8 mouse cellular contexts compared by ENCODE assay signal in the genomic region with DNA sequence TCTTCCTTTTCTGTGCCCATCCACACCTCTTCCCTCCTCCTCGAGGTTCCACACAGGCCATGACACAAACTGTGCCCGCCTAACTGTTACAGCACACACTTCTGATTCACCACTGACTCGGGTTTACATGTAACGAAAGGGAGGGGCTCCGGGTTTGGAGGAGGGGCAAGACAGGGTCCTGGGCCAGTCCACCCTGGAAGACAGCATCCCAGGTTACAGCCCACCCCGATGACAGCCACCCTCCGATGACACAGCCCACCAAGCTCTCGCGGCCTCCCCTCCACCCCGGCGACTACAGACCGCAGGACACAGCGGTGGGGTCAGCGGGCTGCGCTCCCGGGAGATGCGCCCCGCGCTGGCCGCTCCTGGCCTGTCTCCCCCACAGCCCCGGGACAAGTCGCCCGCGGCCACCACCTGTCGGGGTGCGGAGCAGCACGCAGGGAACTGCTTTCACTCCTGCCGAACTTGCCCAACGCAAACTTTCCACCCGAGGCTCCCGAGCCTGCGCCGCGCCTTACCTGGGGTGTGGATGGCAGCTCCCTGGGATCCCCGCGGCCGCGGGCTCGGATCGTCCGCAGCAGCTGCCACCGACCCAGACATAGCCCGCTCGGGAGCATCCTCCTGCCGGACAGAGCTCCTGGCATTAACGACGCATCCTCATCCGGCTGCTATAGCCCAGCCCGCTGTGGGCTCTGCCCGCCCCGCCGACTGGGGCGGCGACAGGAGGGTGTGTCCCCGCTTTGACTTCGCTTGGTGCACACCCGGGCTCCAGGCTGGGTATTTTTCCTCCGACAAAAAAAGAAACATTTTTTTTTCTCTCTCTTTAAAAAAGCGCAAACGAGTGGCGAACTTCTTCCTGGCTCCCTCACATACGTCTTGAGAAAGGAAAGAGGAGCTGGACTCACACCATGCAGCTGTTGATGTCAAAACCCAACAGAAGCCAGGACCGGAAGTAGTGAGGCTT. TPM values are rescaled to one million over a fixed set of nuclear protein-coding genes. Genes with fewer than 3 reads are reported as not detected.
DNase-seq lines count a peak whose midpoint lies in the region; ATAC-seq and TF ChIP-seq lines count a peak whose summit lies in the region.

A gene (minus strand): TSS at position 775 of the 964 bp plus-strand sequence.

- no peak for TF ChIP-seq POLR2A in bone marrow macrophage, adult 2 months (IDR thresholded peaks at IDR 0.05; ENCODE audit: borderline replicate concordance, low read depth, low read length)
- peak; percentile 31 for TF ChIP-seq POLR2A in myocyte (IDR thresholded peaks at IDR 0.05; ENCODE audit: insufficient read length, low read depth)
- no peak for TF ChIP-seq POLR2A in thymus, adult 2 months (IDR thresholded peaks at IDR 0.05; ENCODE audit: control insufficient read depth, extremely low read depth, insufficient read depth, low read length, poor library complexity)

- no peaks in the 10 kb centered on the region for H3K79me2 ChIP-seq in myocyte (ENCODE audit: control insufficient read depth, insufficient read depth)

- DNase-seq in ES-E14 (ENCODE audit: low read depth, low spot score) = no peak
- peak; percentile 34 for DNase-seq in gastrocnemius, adult 18-20 months (ENCODE audit: low spot score)
- DNase-seq in liver, embryonic 13.5 days = peak; percentile 46
- peak; percentile 51 for DNase-seq in thymus, adult 2 months
- no peak for DNase-seq in right cerebral cortex, postnatal 25 days

- H3ac ChIP-seq in myocyte (ENCODE audit: control insufficient read depth, insufficient read length) = no peak within 1 kb of the TSS

- peak within 1 kb of the TSS; percentile 26; the same call in 1 of the 2 replicates for H3K9ac ChIP-seq in ES-E14 (ENCODE audit: insufficient read depth, low read depth, low read length, poor library complexity, severe bottlenecking)
- peak within 1 kb of the TSS; percentile 56 for H3K9ac ChIP-seq in hindbrain, embryonic 16.5 days (ENCODE audit: low read depth, low read length)
- peak within 1 kb of the TSS; percentile 64 for H3K9ac ChIP-seq in liver, embryonic 13.5 days

- peaks cover 0 to 5% of the 10 kb centered on the region in 2 experiments; a peak in 1 of 4 replicates for H3K4me1 ChIP-seq in ES-E14 (ENCODE audit: control insufficient read depth in 2 of 2, insufficient read depth in 2 of 2, low read length in 2 of 2, poor library complexity in 1 of 2)
- peaks cover 18% of the 10 kb centered on the region for H3K4me1 ChIP-seq in bone marrow macrophage, adult 2 months (ENCODE audit: control insufficient read depth, insufficient read depth, low read length)
- H3K4me1 ChIP-seq in hindbrain, embryonic 16.5 days (ENCODE audit: control insufficient read depth, insufficient read depth, low read depth, low read length) = peaks cover 16% of the 10 kb centered on the region
- peaks cover 27% of the 10 kb centered on the region for H3K4me1 ChIP-seq in liver, embryonic 13.5 days (replicated peaks)
- peaks cover 17% of the 10 kb centered on the region for H3K4me1 ChIP-seq in thymus, adult 2 months (replicated peaks; ENCODE audit: control insufficient read depth, insufficient read depth, low read length)

- H3K4me3 ChIP-seq in ES-E14 (ENCODE audit: insufficient read depth in 1 of 2, low read depth in 1 of 2, low read length in 2 of 2, poor library complexity in 1 of 2, severe bottlenecking in 1 of 2) = peak within 1 kb of the TSS; percentile 34 to 73
- H3K4me3 ChIP-seq in bone marrow macrophage, adult 2 months (ENCODE audit: insufficient read depth, low read length) = peak within 1 kb of the TSS; percentile 78
- peak within 1 kb of the TSS; percentile 60 for H3K4me3 ChIP-seq in hindbrain, embryonic 16.5 days (ENCODE audit: low read length)
- H3K4me3 ChIP-seq in liver, embryonic 13.5 days (replicated peaks) = peak within 1 kb of the TSS; percentile 69
- peak within 1 kb of the TSS; percentile 30 for H3K4me3 ChIP-seq in myocyte
- H3K4me3 ChIP-seq in thymus, adult 2 months (ENCODE audit: control insufficient read depth, insufficient read depth, low read length) = peak within 1 kb of the TSS; percentile 79

- no peaks in the 10 kb centered on the region for H3K9me3 ChIP-seq in ES-E14 (ENCODE audit: control insufficient read depth, insufficient read depth, low read depth, low read length)
- H3K9me3 ChIP-seq in hindbrain, embryonic 16.5 days (ENCODE audit: control insufficient read depth, low read length) = no peaks in the 10 kb centered on the region
- H3K9me3 ChIP-seq in liver, embryonic 13.5 days (replicated peaks) = no peaks in the 10 kb centered on the region

- no peak within 1 kb of the TSS for H3K27ac ChIP-seq in ES-E14 (ENCODE audit: insufficient read depth, low read depth, low read length, poor library complexity, severe bottlenecking)
- H3K27ac ChIP-seq in bone marrow macrophage, adult 2 months (ENCODE audit: insufficient read depth, low read depth, low read length) = peak within 1 kb of the TSS; percentile 80
- H3K27ac ChIP-seq in hindbrain, embryonic 16.5 days (ENCODE audit: low read depth, low read length) = no peak within 1 kb of the TSS; the same call in 1 of the 2 replicates
- H3K27ac ChIP-seq in liver, embryonic 13.5 days = peak within 1 kb of the TSS; percentile 23; the same call in 1 of the 2 replicates
- H3K27ac ChIP-seq in thymus, adult 2 months (ENCODE audit: control insufficient read depth, insufficient read depth, low read length) = no peak within 1 kb of the TSS; the same call in 1 of the 2 replicates

- H3K27me3 ChIP-seq in hindbrain, embryonic 16.5 days (replicated peaks; ENCODE audit: control insufficient read depth, insufficient read depth, low read length) = peaks cover 4% of the 10 kb centered on the region; the same call in 1 of the 2 replicates
- peaks cover 46% of the 10 kb centered on the region for H3K27me3 ChIP-seq in liver, embryonic 13.5 days
- no peaks in the 10 kb centered on the region for H3K27me3 ChIP-seq in myocyte (ENCODE audit: control insufficient read depth, insufficient read depth, insufficient read length)
- H3K27me3 ChIP-seq in thymus, adult 2 months (ENCODE audit: control insufficient read depth, insufficient read depth, low read length) = no peaks in the 10 kb centered on the region

- H3K36me3 ChIP-seq in ES-E14 (ENCODE audit: control insufficient read depth, insufficient read depth, low read length, poor library complexity, severe bottlenecking) (no peaks in the 10 kb centered on the region), myocyte (ENCODE audit: control insufficient read depth, insufficient read depth) (no peaks in the 10 kb centered on the region)
- H3K36me3 ChIP-seq in hindbrain, embryonic 16.5 days (ENCODE audit: control insufficient read depth, insufficient read depth, low read length) = no peaks in the 10 kb centered on the region
- no peaks in the 10 kb centered on the region for H3K36me3 ChIP-seq in liver, embryonic 13.5 days
- H3K36me3 ChIP-seq in thymus, adult 2 months (ENCODE audit: control insufficient read depth, insufficient read depth, low read length) = no peaks in the 10 kb centered on the region

- peak; percentile 68 for ATAC-seq in hindbrain, embryonic 16.5 days
- ATAC-seq in liver, embryonic 13.5 days (ENCODE audit: low read depth) = peak; percentile 85

- no peak for TF ChIP-seq CTCF in bone marrow macrophage, adult 2 months (IDR thresholded peaks at IDR 0.05; ENCODE audit: low read depth, low read length)
- no peak for TF ChIP-seq CTCF in thymus, adult 2 months (IDR thresholded peaks at IDR 0.05; ENCODE audit: borderline replicate concordance, control insufficient read depth, extremely low read depth, insufficient read depth, low read length, poor library complexity)

- under 1% methylated on average over 62 of the region's 63 CpGs for WGBS in hindbrain, embryonic 16.5 days
- WGBS in liver, embryonic 13.5 days (ENCODE audit: insufficient replicate concordance) = under 1% methylated on average over 63 of the region's 63 CpGs
- 1% methylated on average over 63 of the region's 63 CpGs for WGBS in thymus, adult 2 months

- peak within 1 kb of the TSS; percentile 87 for H3K4me2 ChIP-seq in hindbrain, embryonic 16.5 days (ENCODE audit: low read length)
- peak within 1 kb of the TSS; percentile 93 for H3K4me2 ChIP-seq in liver, embryonic 13.5 days
- peak within 1 kb of the TSS; percentile 82 for H3K4me2 ChIP-seq in myocyte (ENCODE audit: low read depth)

- in situ Hi-C loops in ES-E14 (cut with MboI; ENCODE audit: low sequenced_read_pairs in 2 of 2, unreplicated experiment in 2 of 2) = no loop called here

TF ChIP-seq in ES-E14, 5 proteins besides CTCF, POLR2A, EP300 and RAD21:
- TF ChIP-seq ZC3H11A (IDR thresholded peaks at IDR 0.05; ENCODE audit: borderline replicate concordance, low read depth, low read length) (no peak), HCFC1 (IDR thresholded peaks at IDR 0.05; ENCODE audit: borderline replicate concordance, insufficient read depth, low read length) (no peak), ZNF384 (IDR thresholded peaks at IDR 0.05; ENCODE audit: low read depth, low read length) (no peak), MAFK (IDR thresholded peaks at IDR 0.05; ENCODE audit: insufficient read depth, low read depth, low read length) (no peak)

TF ChIP-seq in myocyte, 11 proteins besides CTCF, POLR2A, EP300 and RAD21:
- TF ChIP-seq MYOG (IDR thresholded peaks at IDR 0.05; ENCODE audit: control insufficient read depth in 1 of 3, insufficient read depth in 1 of 3, insufficient read length in 2 of 3, low read depth in 2 of 3) = peak in 2 of 3 experiments; percentile 17
- TF ChIP-seq USF1 (IDR thresholded peaks at IDR 0.05; ENCODE audit: low read depth) = no peak

RNA-seq across cellular contexts. Expression of the gene that starts here (rescaled TPM):
- total RNA-seq in ES-E14 (2012; rRNA removed) = 0.54 TPM in 1 of 2 replicates, not detected in the other
- polyA plus RNA-seq in bone marrow macrophage, adult 2 months (2012; ENCODE audit: insufficient read depth, insufficient read length, missing spikeins) = 69.0 and 77.0 TPM in 2 replicates
- 1 to 10 TPM; 1.2 to 1.3 TPM for total RNA-seq in gastrocnemius, adult 18-20 months (2021)
- 5.7 and 6.5 TPM in 2 replicates for polyA plus RNA-seq in hindbrain, embryonic 16.5 days (2015; fragmentation: Nextera tagmentation; extraction: Ambion mirVana)
- polyA plus RNA-seq in liver, embryonic 13.5 days (2015; fragmentation: Nextera tagmentation; extraction: Ambion mirVana) = 10.0 and 10.9 TPM in 2 replicates
- polyA plus RNA-seq in myocyte (2012; fragmentation: generic; extraction: Trizol) = 19.7 TPM
- 11.6 and 13.1 TPM in 2 replicates for polyA plus RNA-seq in thymus, adult 2 months (2012; rRNA removed)

Comparison
In these comparisons a context has a peak if more than half of its experiments do, and no peak if none do; other contexts are left out.
1. DNase-seq: peak in gastrocnemius, adult 18-20 months (single experiment), liver, embryonic 13.5 days (single experiment) and thymus, adult 2 months (single experiment); none in ES-E14 (single experiment) and right cerebral cortex, postnatal 25 days (single experiment).
2. H3K27ac ChIP-seq: peak in bone marrow macrophage, adult 2 months (single experiment) and liver, embryonic 13.5 days (single experiment); none in ES-E14 (single experiment), hindbrain, embryonic 16.5 days (single experiment) and thymus, adult 2 months (single experiment).
3. Peak in every context shown above with its lines, with median percentiles within 50 percentile points of each other: H3K4me3 ChIP-seq, H3K9ac ChIP-seq and H3K4me2 ChIP-seq.